Mouse (Mus musculus): Measurements from ENCODE around the gene Fbxl12. TPM values are rescaled to one million over a fixed set of nuclear protein-coding genes. Genes with fewer than 3 reads are reported as not detected.
A peak's percentile ranks its signal among the peaks of the same experiment; 100 is the strongest.

Fbxl12 gene
- polyA plus RNA-seq, 1 experiment, result 0.38 TPM

DNA sequence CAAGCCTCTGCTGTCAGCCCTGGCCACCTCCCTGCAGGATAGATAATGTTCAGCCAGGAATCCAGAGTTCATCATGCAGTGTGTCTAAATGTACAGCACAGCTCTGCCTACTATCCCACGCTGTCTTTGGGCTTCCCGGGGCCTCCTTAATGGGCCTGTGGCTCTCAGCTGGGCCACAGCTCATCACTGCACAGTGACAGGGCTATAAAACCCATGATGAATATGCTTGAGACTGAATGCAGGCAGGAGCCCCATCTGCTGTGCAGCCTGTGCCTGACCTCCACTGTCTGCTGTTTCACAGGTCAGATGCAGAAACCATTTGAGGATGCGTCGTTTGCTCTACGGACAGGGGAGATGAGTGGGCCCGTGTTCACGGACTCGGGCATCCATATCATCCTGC, 18.3 kb upstream of the Fbxl12 start:
- H3K4me3 ChIP-seq (replicated peaks), result no peak overlapping the region
- no peaks in the 10 kb centered on the region for H3K9me3 ChIP-seq (ENCODE audit: control insufficient read depth, low read length)
- H3K36me3 ChIP-seq (ENCODE audit: control insufficient read depth), result peaks cover 77% of the 10 kb centered on the region
- no peak for TF ChIP-seq GATA1 (IDR thresholded peaks at IDR 0.05; ENCODE audit: low read length)
- no peak for TF ChIP-seq TAL1 (IDR thresholded peaks at IDR 0.05; ENCODE audit: low read length)
- peaks cover 23% of the 10 kb centered on the region for H3K4me1 ChIP-seq (ENCODE audit: control insufficient read depth)
- H3K27me3 ChIP-seq (ENCODE audit: control insufficient read depth), result no peaks in the 10 kb centered on the region

GRCm38 (mm10) chr9:20662325-20662724, 17.8 kb upstream of the Fbxl12 start:
- Histone ChIP-seq H3K9me3 (ENCODE audit: control insufficient read depth, low read length) (no peaks in the 10 kb centered on the region), H3K27me3 (ENCODE audit: control insufficient read depth) (no peaks in the 10 kb centered on the region), H3K36me3 (ENCODE audit: control insufficient read depth) (peaks cover 82% of the 10 kb centered on the region), H3K4me1 (ENCODE audit: control insufficient read depth) (peaks cover 27% of the 10 kb centered on the region), H3K4me3 (replicated peaks) (no peak overlapping the region)
- TF ChIP-seq TAL1 (IDR thresholded peaks at IDR 0.05; ENCODE audit: low read length) (no peak), GATA1 (IDR thresholded peaks at IDR 0.05; ENCODE audit: low read length) (no peak)

- TF ChIP-seq GATA1 (IDR thresholded peaks at IDR 0.05; ENCODE audit: low read length) (no peak), TAL1 (IDR thresholded peaks at IDR 0.05; ENCODE audit: low read length) (no peak)
- Histone ChIP-seq H3K9me3 (ENCODE audit: control insufficient read depth, low read length) (no peaks in the 10 kb centered on the region), H3K4me3 (replicated peaks) (no peak overlapping the region), H3K4me1 (ENCODE audit: control insufficient read depth) (peaks cover 39% of the 10 kb centered on the region), H3K36me3 (ENCODE audit: control insufficient read depth) (peaks cover 91% of the 10 kb centered on the region), H3K27me3 (ENCODE audit: control insufficient read depth) (no peaks in the 10 kb centered on the region)
These were observed 13.0 kb upstream of the Fbxl12 start for GRCm38 (mm10) chr9:20657546-20657945.

DNA sequence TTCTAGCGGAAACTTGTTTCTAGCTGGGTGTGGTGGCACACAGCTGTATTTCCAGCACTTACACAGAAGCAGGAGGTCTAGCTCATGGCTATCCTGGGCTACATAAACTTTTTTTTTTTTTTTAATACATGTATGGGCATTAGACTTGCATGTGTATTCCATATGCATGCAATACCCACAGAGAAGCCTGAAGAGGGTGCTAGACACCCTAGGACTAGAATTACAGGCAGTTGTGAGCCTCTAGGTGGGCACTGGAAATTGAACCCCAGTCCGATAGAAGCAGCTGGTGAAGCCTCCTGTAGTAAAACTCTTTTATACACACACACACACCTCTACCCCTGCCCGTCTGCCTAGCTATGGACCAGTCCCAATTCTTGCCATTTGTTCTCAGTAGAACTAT, 9.3 kb upstream of the Fbxl12 start:
- TF ChIP-seq TAL1 (IDR thresholded peaks at IDR 0.05; ENCODE audit: low read length) (no peak), GATA1 (IDR thresholded peaks at IDR 0.05; ENCODE audit: low read length) (no peak)
- peaks cover 62% of the 10 kb centered on the region for H3K36me3 ChIP-seq (ENCODE audit: control insufficient read depth)
- H3K27me3 ChIP-seq (ENCODE audit: control insufficient read depth), result no peaks in the 10 kb centered on the region
- no peak overlapping the region for H3K4me3 ChIP-seq (replicated peaks)
- H3K4me1 ChIP-seq (ENCODE audit: control insufficient read depth), result peaks cover 67% of the 10 kb centered on the region
- no peaks in the 10 kb centered on the region for H3K9me3 ChIP-seq (ENCODE audit: control insufficient read depth, low read length)

GRCm38 (mm10) chr9:20652260-20652658, 7.7 kb upstream of the Fbxl12 start:
- Histone ChIP-seq H3K4me1 (ENCODE audit: control insufficient read depth) (peaks cover 71% of the 10 kb centered on the region), H3K27me3 (ENCODE audit: control insufficient read depth) (no peaks in the 10 kb centered on the region), H3K36me3 (ENCODE audit: control insufficient read depth) (peaks cover 62% of the 10 kb centered on the region), H3K9me3 (ENCODE audit: control insufficient read depth, low read length) (no peaks in the 10 kb centered on the region), H3K4me3 (replicated peaks) (peak overlapping the region; percentile 88)
- TF ChIP-seq GATA1 (IDR thresholded peaks at IDR 0.05; ENCODE audit: low read length) (no peak), TAL1 (IDR thresholded peaks at IDR 0.05; ENCODE audit: low read length) (no peak)

GRCm38 (mm10) chr9:20651602-20652259, 7.2 kb upstream of the Fbxl12 start, which contains the start of gene Pin1:
Gene Pin1, plus strand, starts transcription at chr9:20652095.
- H3K9me3 ChIP-seq (ENCODE audit: control insufficient read depth, low read length), result no peaks in the 10 kb centered on the region
- peak within 1 kb of the TSS; percentile 88 for H3K4me3 ChIP-seq (replicated peaks)
- peaks cover 75% of the 10 kb centered on the region for H3K4me1 ChIP-seq (ENCODE audit: control insufficient read depth)
- H3K36me3 ChIP-seq (ENCODE audit: control insufficient read depth), result peaks cover 62% of the 10 kb centered on the region
- H3K27me3 ChIP-seq (ENCODE audit: control insufficient read depth), result no peaks in the 10 kb centered on the region
- TF ChIP-seq GATA1 (IDR thresholded peaks at IDR 0.05; ENCODE audit: low read length) (no peak), TAL1 (IDR thresholded peaks at IDR 0.05; ENCODE audit: low read length) (no peak)

- H3K4me1 ChIP-seq (ENCODE audit: control insufficient read depth), result peaks cover 78% of the 10 kb centered on the region
- TF ChIP-seq TAL1 (IDR thresholded peaks at IDR 0.05; ENCODE audit: low read length) (no peak), GATA1 (IDR thresholded peaks at IDR 0.05; ENCODE audit: low read length) (no peak)
- H3K4me3 ChIP-seq (replicated peaks), result peak overlapping the region; percentile 99
- no peaks in the 10 kb centered on the region for H3K9me3 ChIP-seq (ENCODE audit: control insufficient read depth, low read length)
- H3K36me3 ChIP-seq (ENCODE audit: control insufficient read depth), result peaks cover 36% of the 10 kb centered on the region
- H3K27me3 ChIP-seq (ENCODE audit: control insufficient read depth), result no peaks in the 10 kb centered on the region
These were observed 554 bp upstream of the Fbxl12 start for GRCm38 (mm10) chr9:20645121-20645520.

DNA sequence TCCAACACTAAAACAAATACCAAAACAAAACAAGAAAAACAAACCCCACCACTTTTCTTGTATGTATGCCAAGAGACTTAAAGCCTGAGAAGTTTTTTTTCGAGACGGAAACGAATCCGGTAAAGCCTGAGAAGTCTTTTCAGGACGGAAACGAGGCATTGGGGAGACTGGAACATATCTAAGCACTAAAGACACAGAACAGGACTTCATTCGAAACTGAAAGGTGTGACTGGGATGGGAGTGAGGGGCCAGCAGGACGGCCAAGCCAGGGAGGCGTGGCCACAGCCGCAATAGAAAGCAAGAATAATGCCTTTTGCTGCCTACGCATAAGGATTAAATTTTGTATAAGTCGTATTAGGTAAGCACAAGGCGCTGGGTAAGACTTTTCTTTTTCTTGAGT, 786 bp downstream of the Fbxl12 start:
- Histone ChIP-seq H3K4me3 (replicated peaks) (peak overlapping the region; percentile 99), H3K4me1 (ENCODE audit: control insufficient read depth) (peaks cover 66% of the 10 kb centered on the region), H3K36me3 (ENCODE audit: control insufficient read depth) (peaks cover 37% of the 10 kb centered on the region), H3K27me3 (ENCODE audit: control insufficient read depth) (no peaks in the 10 kb centered on the region), H3K9me3 (ENCODE audit: control insufficient read depth, low read length) (no peaks in the 10 kb centered on the region)
- no peak for TF ChIP-seq TAL1 (IDR thresholded peaks at IDR 0.05; ENCODE audit: low read length)
- TF ChIP-seq GATA1 (IDR thresholded peaks at IDR 0.05; ENCODE audit: low read length), result no peak

DNA sequence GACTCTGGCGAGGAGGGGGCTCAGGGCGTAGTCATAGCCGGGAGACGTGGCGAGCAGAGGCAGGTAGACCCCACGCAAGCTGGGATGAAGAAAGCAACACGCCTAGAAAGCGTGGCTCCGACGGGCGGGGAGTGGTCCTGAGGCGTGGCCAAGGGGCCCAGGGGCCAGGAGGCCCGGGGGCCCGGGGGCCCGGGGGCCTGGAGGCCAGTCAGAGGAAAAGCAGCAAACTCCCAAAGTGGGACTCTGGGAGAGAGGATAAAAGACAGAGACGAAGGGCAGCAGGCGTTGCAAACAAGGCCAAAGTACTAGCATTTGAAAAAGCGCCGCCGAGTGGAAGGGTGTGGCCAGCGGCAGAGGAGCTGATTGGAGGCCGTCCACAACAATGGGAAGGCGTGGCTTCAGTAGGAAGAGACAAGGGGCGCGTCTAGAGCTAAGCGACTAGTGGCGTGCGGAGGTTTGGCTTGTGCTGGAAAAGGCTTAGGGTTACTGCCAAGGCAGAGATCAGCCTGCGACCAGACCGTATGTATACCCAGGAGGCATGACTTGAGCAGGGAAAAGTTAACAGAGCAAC, 1.6 kb downstream of the Fbxl12 start:
- TF ChIP-seq GATA1 (IDR thresholded peaks at IDR 0.05; ENCODE audit: low read length) (no peak), TAL1 (IDR thresholded peaks at IDR 0.05; ENCODE audit: low read length) (no peak)
- peak overlapping the region; percentile 99 for H3K4me3 ChIP-seq (replicated peaks)
- H3K36me3 ChIP-seq (ENCODE audit: control insufficient read depth), result peaks cover 37% of the 10 kb centered on the region
- no peaks in the 10 kb centered on the region for H3K9me3 ChIP-seq (ENCODE audit: control insufficient read depth, low read length)
- peaks cover 59% of the 10 kb centered on the region for H3K4me1 ChIP-seq (ENCODE audit: control insufficient read depth)
- no peaks in the 10 kb centered on the region for H3K27me3 ChIP-seq (ENCODE audit: control insufficient read depth)

Data from erythroblast, embryonic 14.5 days (primary cell).